Mouse (Mus musculus): ENCODE results near the gene Pank3.

The Pank3 gene

DNA sequence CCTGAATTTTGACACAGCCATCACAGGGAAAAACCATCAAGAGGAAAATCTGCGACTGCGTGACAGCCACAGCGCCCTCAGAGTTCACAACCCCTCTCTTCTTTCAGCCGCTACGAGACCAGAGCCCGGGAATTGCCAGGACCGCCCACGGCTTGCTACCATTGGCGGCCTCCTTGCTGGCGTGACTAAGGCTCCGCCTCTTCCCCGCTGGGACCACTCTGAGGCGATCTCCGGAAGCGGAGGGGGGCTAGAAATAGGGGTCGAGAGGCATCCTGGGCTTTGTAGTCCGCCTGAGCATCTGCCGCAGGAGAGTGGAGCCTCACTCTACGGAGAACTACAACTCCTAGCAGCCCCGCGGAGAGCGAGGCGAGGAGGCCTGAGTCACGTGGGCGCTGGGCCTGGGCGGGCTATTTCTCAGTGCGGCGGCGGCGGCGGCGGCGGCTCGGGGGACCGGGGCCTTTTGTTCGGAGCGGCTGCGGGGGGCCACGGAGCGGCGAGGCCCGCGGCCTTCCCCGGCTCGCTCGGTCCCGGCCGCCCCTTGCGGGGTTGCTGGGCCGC, at the start of gene Pank3:
Pank3 (plus strand) TSS at position 297 of the 558 bp plus-strand sequence.
- under 1% methylated on average over 50 of the region's 50 CpGs for WGBS

DNA sequence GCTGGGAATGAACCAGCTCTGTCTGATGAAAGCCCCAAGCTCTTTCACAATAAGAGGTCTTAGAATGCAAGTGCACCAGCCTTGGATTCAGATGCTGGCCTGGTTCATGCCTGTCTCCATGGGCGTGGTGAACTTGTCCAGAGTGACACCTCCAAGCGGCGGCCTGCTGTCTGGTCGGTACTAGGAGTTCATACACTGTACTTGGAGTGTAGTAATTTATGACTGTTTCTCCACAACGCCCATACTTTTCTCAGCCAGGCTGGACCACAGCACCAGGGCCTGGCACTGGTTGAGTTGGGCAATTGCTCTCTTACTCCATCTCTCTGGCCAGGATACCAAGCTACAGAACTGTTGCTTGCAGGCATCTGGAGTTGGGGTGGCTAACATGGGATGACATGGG, 45.4 kb upstream of the Pank3 start:
- 88% methylated on average over 5 of the region's 5 CpGs for WGBS

DNA sequence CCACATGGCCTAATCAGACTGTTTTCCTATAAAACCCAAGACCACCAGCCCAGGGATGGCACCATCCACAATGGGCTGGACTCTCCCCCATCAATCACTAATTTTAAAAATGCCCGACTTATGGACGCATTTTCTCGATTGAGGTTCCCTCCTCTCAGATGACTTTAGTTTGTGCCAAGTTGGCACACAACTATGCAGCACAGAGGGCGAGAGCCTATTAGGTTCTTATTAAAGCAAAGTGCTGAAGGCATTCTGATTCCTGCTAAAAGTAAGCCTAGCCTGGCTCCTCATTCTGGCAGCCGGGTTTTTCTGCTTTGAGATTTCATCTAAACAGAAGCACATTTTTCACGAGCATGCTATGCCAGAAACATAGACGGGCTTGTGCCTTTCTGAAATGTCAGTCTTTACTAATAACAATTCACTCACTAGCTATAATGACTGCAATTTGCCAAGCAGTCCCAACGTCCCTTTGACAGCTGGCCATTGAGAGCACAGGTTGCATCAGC, 42.9 kb upstream of the Pank3 start:
- 51% methylated on average over 8 of the region's 8 CpGs for WGBS

DNA sequence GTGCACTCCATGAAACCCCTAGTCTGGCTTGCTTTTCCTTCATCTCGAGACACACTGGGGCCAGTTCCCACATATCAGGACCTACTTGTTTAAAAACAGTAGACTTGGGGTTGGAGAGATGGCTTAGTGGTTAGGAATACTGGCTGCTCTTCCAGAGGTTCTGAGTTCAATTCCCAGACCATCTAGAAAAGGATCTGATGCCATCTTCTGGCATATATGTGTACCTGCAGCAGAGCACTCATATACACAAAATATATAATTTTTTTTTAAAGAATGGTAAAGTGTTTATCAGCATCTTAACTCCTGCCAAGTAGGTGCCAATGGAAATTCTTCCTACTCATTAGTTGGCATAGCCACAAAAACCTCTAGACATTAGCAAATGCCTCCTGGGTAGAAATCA, 41.1 kb upstream of the Pank3 start:
- WGBS: 88% methylated on average over 1 of the region's 1 CpGs

DNA sequence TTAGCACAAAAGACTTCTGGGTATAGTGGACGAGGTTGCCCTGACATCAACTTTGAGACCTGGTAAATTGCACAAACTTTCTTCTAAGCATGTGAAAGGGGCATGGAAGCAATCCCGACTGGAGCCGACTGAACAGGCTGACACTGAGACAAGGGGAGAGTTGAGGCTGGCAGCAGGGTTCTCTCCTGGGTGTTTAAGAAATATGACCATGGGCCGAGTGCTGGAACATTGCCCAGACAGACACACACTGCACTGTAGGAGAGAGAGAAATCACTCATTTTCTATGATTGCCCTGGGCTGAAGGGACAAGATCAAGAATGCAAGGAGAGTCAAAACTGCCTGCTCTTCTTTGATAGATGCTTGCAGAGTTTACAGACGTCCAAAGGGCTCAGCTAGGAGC, 40.1 kb upstream of the Pank3 start:
- WGBS: 51% methylated on average over 5 of the region's 5 CpGs

DNA sequence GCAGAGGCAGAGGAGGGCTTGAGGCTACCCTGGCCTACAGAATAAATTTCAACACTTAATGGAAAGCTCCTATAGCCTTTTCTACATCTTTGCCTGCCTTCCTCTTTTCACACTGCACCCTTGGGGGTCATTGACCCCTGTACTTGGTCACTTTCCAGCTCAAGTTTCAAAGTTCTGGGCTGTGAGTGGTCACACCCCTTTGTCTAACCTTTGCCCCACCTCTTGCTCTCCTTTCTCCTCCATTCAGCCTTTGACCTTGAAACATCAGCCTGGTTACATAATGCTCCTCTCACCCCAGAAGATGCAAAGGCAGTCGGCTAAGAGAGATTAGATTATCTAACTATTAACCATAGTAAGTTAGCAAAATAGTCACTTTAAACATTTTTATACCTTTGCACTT, 36.9 kb upstream of the Pank3 start:
- 73% methylated on average over 1 of the region's 1 CpGs for WGBS

DNA sequence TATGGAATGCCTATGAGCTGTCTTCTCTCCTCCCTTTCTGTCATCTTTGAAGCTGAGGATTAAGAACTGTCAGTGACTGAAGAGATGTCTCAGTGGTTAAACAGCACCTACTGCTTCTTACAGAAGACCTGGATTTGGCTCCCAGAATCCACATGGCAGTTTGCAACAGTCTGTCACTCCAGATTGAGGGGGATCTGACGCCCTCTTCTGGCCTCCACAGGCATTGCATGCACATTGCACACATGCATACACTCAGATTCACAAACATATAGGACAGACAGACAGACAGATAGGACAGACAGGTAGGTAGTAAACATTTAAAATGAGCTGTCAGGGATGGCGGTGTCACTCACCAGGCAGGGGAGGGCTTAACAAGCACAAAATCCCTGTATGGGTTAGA, 32.5 kb upstream of the Pank3 start:
- WGBS: 64% methylated on average over 2 of the region's 2 CpGs

DNA sequence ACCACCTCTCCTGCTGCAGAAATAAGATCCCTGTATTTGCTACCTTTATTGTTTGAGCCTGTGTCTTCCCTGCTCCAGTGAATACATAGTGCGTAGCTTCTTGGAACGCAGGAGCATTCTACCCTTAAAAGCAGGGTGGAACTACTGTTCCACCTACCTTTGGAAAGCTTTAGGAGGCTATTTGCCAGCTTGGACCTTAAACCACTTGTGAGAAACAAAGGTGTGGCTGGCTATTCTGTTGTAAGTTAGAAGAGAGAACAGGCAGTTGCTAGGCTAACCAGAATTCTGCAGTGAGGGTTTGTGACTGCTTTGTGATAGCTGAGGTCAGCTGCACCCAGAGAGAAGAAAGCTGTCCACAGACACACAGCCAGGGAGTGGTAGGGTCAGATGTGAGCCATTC, 32.0 kb upstream of the Pank3 start:
- 97% methylated on average over 2 of the region's 2 CpGs for WGBS

DNA sequence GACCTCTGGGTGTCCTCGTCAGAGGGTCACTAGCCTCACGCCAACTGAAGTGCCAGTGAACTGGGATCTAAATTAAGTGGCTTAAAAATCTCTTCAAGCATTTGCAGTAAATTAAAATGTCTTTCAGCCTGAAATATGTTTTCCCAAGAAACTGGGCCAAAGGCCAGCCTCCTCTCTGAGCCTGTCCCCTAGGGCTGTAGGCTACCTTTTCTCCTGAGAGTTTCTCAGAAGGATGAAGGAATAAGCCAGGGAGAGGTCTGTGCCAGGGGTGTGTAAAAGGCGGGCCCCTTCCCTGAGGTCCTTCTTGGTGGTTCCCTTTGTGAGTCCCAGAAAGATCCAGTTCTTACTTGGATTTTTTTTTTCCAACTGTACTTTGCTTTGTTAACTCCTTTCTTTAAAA, 31.2 kb upstream of the Pank3 start:
- WGBS: 78% methylated on average over 3 of the region's 3 CpGs

DNA sequence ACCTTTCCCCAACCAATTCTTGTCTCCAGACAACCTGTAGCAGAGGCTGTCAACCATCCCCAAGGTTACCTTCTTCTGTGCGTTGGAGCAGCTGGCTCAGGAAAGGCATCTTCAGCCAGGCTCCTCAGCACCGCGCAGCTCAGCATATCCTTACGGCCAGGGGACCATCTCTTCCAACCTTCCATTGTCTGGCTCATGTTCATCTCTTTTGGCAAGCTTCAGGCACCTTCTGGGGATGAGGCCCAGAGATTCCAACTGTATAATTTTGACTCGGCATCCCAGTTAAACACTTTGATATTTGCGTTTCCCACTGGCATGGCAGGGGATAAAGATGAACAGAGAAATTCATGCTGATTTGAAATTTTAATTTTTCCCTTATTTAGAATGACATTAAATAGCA, 25.7 kb upstream of the Pank3 start:
- 66% methylated on average over 6 of the region's 6 CpGs for WGBS

DNA sequence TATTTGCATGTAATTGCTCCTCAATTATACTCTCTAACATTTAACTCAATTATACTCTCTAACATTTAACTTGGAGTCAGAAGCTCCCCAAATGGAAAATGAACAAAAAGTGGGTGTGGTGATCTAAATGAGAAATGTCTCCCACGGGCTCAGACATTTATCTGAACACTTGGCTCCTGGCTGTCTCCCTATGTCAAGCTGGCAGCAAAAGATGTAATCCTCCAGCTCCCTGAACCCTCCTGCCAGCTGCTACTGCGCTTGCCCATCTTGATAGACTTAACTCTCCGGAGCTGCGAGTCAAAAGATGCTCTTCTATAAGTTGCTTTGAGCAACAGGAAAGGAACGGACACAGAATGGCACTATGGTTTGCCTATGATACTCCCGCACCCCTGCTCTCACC, 24.7 kb upstream of the Pank3 start:
- WGBS: 65% methylated on average over 6 of the region's 6 CpGs

DNA sequence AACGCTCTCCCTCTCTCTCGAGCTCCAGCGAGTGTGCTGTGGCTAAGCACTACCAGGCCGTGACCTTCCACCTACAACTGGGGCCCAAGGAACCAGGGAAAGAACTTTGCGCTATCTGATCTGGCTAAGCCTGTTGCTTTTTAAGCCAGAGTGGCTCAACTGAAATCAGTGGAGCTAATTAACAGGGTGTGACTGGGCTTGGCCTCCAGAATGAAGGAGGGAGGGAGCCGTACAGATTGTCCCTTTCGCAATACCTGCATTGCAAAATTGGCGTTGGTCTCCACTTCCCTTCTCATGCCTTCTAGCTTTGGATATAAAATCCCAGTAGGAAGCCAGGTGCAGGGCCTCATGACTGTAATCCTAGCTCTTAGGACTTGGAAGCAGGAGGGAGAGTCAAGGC, 18.7 kb upstream of the Pank3 start:
- 87% methylated on average over 8 of the region's 8 CpGs for WGBS

DNA sequence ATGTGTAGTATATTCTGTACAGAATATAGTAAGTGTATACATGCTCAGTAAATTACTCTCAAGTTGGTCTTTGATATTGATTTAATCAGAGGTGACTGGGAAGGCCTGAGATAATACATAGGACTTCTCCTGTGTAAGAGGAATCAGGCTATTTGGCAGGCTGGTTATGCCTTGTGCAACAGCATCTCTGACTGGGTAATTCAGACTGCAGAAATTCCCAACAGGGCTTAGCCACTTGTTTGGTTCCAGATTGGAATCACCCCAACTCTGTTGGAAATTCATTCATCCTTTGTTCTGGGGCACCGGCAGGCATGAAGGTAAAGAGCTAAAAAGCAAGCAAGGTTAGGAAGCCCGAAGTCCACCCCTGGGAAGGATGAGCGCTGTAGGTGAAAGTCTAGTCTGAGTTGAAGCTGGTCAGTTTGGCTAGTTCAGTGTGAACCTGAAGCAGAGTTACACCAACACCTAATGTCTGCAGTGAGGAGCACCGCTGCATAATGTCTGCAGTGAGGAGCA, 14.3 kb upstream of the Pank3 start:
- WGBS: 78% methylated on average over 4 of the region's 4 CpGs

DNA sequence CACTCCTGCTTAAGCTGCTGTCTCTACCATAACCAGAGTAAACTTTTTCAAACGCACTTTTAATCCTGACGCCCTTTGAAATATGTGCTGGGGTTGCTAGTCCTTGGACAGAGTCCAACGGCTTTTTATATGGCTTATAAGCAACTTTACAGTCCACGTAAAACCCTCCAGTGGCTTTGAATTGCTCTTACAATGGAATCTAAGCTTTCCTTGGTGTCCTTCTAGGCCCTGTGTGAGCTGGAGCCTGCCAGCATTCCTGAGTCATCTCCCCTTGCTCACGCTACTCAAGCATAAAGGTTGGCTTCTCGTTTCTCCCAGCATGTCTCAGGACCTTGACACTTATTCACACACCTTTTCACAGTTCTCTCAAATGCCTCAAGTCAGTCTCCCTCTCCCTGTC, 13.7 kb upstream of the Pank3 start:
- WGBS: 52% methylated on average over 6 of the region's 6 CpGs

DNA sequence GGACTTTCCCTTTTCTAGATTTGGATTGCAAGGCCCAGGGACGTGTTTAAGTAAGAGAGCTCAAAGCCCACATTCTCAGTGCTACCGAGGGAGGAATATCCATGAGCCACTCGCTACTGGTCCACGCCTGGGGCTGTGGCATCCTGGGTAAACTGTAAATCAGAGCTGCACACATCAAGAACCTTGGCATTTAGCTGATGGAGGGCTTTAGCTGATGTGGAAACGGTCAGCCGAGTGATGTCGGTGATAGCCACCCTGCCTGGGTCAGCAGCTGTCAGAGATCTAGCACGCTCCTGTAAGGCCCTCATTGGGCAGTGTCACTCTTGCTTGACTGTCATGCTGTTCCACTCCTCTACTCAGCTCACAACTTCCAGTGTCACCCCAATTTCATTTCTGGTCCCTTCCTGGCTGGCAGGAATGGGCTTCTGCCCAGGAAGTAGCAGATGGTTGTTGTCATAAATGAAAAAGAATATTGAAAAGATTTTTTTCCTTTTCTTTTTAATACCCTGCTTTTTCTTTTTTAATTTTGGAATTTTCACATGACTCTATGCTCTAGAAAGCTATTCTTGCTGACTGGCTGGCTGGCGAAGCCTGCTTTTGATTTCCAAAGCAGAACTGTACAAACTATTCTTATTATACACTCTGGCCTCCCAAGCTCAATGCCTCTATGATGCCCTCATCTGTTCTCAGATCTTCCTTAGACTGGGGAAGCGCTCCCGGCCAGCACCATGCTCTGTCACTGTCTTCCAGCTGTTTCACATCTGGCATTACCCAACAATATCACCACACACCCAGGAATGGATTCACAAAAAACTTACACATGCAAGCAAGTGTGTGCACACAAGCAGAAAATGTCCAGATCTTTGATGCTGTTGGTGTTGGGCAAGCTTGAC, 12.6 kb upstream of the Pank3 start:
- WGBS: 55% methylated on average over 11 of the region's 11 CpGs

DNA sequence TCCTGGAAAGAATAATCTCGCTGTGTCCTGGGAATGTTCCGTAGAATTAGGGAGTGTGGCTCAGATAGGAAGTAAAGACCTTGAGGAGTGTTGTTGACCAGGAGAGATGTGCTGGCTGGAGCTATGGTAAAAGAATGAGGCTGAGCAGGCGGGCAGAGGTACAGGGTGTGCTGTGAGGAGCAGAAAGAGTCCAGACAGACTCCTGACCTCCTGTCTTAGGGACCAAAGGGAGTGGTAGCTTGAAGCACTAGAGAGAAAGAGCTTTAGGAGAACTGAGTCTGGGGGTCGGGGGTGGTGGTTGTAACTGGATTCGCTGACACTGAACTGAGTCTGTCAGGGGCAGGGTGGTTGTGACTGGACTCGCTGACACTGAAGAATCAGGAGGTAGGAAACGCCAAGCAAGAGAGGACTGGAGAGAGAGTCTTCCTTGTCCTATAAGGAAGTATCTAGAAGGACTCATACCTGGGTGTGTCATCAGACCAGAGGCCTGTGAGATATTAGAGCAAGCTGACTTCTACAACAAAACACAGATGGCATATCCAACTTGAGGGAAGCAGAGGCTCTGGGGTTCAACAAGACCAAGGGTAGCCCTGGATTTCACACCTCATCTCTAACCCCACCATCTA, 9.2 kb upstream of the Pank3 start:
- WGBS: 91% methylated on average over 7 of the region's 7 CpGs

DNA sequence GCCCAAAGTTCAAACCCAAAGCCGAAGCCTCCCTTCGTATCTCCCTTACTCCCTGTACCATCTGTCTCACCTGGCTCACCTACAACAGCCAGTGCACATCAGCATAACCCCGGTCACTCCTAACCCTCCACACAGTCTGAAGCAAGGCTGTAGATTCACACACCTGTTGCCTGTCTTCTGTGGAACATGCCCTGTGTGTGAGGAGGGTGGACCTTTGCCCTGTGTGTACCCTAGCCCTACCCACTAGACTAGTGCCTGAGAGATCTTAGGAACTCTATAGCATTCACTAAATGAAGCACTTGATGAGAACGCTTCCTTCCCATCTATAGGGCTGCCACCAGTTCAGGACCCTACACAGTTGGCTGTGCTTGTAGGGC, 8.7 kb upstream of the Pank3 start:
- 99% methylated on average over 4 of the region's 4 CpGs for WGBS

DNA sequence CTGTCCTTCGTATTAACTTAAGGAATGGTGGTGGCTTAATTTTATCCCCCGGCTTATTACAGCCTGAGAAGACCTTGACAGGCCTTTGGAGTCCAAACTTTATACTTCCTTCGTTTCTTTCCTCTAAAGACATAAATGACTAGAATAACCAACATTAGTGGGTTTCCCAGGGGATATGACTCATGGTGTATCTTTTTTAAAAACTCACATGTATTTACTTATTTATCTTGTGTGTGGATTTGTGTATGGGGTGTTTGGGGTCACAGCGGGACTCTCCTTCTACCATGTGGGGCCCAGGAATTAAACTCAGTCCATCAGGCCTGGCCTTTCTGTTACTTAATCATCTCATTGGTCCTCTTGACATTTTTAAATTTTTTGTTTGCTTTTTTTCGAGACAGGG, 2.4 kb upstream of the Pank3 start:
- WGBS: 80% methylated on average over 5 of the region's 5 CpGs

DNA sequence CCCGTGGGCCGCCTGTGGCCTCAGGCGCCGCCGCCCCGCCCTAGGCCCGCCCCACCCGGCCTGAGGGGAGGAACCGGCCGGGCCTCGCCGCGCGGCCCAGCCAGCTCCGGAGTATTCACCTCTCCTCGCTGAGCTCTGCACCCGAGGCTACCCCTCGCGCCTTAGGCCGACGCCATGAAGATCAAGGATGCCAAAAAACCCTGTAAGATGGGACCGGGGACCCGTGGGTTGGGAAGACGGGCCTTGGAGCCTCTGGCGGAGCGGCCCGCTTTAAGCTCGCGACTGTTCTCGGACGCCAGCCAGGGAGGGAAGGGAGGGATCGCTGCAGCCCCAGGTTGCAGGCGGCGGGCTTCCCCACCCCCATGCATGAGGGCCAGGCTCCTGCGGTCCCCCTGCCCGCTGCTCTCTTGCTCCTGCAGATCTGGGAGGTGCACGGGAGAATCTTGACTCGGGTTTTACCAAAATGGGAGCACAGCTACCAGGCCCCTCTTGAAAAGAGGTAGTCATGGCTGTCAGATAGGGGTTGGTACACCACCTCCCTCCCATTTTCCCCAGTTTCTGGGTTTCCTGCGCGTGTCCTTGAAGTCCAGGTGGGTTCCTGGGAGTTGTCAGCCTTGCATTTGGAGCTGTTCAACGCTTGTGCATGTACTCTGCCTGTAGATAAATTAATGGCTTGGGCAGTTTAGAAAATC, 608 bp downstream of the Pank3 start:
- under 1% methylated on average over 41 of the region's 41 CpGs for WGBS

DNA sequence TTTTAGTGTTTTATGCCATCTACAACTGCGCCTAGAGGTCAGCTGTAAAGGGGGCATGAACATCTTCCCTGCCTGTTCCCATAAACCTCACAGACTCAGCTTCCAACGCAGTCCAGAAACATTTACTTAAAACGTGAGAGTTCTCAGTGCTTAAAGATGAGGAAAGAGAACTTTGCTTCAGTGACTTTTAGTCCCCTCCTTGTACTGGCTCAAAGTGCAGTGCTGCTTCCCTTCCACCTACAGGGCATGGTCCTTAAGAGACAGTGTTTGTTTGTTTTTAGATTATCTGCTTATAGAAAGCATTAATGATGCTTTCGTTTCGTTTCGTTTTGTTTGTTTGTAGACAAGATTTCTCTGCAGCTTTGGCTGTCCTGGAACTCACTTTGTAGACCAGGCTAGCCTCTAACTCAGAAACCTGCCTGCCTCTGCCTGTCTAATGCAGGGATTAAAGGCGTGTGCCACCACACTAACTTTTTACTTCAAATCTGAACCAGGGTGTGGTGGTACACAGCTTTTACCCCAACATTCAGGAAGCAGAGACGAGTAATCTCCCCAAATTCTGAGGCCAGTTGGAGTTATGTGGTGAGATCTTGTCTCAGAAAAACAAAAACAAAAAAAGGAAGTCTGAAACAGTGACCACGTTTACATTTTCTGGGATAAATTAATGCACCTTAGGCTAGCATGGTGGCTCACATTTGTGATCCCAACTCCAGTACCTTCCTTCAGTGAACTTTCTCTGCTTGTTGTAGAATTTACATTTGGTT, 1.6 kb downstream of the Pank3 start:
- WGBS: 45% methylated on average over 9 of the region's 9 CpGs

DNA sequence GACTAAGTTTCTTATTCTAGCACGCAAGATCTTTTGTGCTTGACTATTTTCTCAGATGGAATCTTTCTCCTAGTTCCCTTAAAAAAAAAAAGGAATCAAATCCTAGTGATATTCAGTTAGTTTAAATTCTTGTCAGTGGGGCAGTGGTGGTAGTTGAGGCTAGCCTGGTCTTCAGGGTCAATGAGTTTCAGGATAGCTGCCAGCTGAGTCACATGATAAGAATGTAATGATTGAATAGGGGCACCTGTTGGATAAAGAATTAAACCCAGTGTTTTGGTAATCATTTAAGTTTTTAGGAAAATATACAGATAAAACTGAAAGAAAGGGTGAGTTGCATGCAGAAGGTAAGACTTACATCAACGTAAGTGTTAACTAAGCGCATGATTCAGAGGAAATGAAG, 6.3 kb downstream of the Pank3 start:
- WGBS: 83% methylated on average over 3 of the region's 3 CpGs
